Mouse (Mus musculus): ENCODE data around the gene 1700016H13Rik.

DNA sequence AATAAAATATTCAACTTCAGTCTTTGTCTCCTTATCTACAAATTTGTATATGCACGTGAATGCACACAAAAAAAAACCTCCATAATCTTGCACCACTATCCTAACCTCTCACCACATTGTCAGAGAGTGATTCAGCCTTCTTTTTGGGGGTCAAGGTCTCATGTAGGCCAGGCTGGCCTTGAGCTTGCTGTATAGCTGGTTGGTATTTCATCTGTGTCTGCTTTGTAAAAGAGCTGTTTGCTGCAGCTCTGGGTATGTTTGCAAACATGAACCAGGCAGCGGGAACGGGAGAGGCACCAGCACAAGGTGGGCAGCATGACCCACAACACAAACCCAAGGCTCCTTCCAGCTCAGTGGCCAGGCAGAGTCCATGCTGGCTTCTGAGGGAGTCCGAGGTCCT lies 17.8 kb upstream of the 1700016H13Rik start:
- TF ChIP-seq CHD2 (IDR thresholded peaks at IDR 0.05; ENCODE audit: low read depth, low read length) = no peak
- no peak for TF ChIP-seq ZC3H11A (IDR thresholded peaks at IDR 0.05; ENCODE audit: borderline replicate concordance, low read depth, low read length)
- no peak for TF ChIP-seq HCFC1 (IDR thresholded peaks at IDR 0.05; ENCODE audit: borderline replicate concordance, insufficient read depth, low read length)
